Mouse (Mus musculus) naive thymus-derived CD4-positive, alpha-beta T cell, adult 2 months (primary cell): ENCODE results near the gene Gm21762.
A peak's percentile ranks its signal among the peaks of the same experiment; 100 is the strongest.
"Not testable (repeated sequence)": the region's sequence is repeated elsewhere in the genome, so short reads cannot be mapped to it uniquely, and the experiment has no call there.

ENCODE experiments used
- DNase-seq: peaks from one replicate; pipeline ENCODE4 v3.0.0-alpha.2; 2011; ENCODE audit warnings: low read depth

Gene Gm21762

DNA sequence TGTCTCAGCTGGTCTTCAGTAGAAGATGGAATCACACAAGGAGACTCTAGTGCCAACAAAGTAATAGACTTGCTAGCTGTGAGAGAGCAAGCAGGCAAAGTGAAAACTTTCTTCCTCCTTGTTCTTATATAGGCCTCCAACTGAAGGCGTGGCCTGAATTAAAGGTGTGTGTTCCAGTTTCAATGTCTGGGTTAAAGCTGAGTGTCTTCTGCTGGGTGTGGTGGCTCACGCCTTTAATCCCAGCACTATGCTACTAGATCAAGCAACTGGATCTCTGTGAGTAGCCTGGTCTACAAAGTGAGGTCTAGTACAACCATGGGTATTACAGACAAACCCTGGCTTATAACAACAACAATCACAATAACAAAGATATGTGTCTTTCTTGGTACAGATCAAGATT, at the start of gene Gm21762:
Gm21762 (minus strand) TSS at position 101 of the 400 bp plus-strand sequence.
- DNase-seq, result not testable (repeated sequence)

DNA sequence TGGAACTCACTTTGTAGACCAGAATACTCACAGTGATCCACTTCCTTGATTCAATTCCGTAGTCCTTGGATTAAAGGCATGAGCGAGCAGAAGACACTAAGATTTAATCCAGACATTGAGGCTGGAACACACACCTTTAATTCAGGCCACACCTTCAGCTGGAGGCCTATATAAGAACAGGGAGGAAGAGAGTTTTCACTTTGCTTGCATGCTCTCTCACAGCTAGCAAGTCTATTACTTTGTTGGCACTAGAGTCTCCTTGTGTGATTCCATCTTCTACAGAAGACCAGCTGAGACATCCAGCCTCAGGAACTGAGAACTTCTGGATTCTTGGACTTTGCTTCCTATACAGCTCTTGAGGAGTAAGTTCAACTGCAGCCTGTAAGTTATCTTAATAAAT, 47.1 kb upstream of the Gm21762 start, which contains the start of gene AF067061:
AF067061 (plus strand) TSS at position 245 of the 400 bp plus-strand sequence.
- not testable (repeated sequence) for DNase-seq

GRCm38 (mm10) chr13:120259718-120260117, 44.0 kb upstream of the Gm21762 start:
- DNase-seq, result peak; percentile 14

GRCm38 (mm10) chr13:120258817-120259658, 43.3 kb upstream of the Gm21762 start:
- DNase-seq, result peak; percentile 5

DNA sequence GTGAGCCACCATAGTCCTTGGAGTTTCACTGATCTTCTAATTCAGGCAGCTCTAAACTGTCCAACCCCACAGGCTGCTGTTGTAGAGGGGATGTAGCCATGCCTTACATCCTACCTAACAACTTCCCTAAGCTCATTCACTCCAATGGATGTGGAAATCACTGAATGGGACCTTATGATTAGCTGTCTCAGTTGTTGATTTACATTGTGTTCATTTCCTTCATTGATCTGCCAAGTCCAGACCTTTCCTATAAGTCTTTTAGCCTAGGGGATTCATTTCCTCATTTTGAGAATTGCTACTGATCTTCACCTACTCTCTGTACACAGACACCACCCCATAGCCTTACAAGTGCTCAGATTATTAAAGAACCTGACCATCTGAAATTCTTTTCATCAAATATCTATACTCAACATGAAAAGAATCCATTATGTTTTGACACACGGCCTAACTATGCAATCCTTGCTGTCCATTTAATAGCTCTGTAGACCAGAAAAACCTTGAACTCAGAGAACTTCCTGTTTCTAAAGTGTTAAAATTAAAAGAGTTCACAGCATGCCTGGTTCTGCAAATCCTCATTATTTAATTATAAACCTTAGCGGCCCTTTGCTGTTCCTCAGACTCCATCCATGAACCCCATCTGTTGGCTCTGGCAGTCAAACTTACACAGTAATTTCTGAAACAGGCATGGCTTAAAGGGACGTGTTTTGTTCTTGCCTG, 35.6 kb upstream of the Gm21762 start:
- DNase-seq, result not testable (repeated sequence)

GRCm38 (mm10) chr13:120238811-120239210, 23.1 kb upstream of the Gm21762 start, which contains the start of gene Gm21731:
Gene Gm21731 (plus strand): TSS chr13:120239111.
- DNase-seq, result not testable (repeated sequence)

GRCm38 (mm10) chr13:120232447-120233049, 16.8 kb upstream of the Gm21762 start:
- DNase-seq, result peak; percentile 8

DNA sequence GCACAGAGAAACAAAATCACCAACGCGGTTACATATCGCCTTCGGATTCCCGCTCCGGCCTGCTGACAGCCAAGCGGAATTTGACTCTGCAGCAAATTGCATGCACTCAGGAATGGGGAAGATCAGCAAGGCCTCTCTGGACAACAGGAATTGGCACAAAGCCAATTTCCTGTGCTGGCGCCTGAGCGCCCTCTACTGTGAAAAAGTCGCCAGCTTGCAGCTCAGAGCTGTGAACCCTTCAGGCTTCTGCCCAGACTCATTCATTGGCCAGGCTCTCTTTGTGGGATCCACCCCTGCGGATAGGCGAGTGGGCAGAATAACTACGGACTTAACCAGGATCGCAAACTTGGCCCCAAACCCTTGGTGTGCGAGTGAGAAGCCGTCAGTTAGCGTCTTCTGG, 16.1 kb upstream of the Gm21762 start:
- DNase-seq, result not testable (repeated sequence)

DNA sequence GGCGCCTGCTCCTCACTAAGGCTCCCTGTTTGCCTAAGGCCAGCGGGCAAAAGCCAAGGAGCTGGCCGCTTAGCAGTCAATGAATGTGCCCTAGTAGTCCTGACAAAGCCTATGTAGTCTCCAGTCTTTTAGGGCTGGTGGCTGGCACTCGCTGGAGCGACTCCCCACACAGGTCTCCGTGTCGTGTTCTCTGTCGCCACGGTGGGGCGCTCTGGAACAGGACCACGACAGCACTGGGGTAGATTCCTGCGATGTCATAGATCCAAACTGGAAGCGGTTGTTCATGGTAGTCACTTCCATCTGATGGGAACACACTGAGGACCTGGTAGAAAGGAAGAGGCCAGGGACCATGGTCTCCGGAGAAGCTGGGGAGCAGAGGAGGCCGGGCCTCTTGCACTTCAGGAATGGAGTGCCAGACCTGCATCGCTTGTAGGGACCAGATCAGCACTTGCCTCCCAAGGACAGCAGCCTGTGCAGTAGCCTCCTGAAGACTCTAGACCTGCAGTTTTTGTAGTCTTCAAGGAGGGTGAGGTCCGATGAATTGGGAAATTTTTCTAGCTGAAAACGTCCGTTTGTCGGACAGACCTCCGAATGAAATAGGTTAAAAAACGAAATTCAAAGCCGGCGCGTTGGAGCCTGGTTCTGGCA, 7.4 kb upstream of the Gm21762 start:
- DNase-seq, result not testable (repeated sequence)

DNA sequence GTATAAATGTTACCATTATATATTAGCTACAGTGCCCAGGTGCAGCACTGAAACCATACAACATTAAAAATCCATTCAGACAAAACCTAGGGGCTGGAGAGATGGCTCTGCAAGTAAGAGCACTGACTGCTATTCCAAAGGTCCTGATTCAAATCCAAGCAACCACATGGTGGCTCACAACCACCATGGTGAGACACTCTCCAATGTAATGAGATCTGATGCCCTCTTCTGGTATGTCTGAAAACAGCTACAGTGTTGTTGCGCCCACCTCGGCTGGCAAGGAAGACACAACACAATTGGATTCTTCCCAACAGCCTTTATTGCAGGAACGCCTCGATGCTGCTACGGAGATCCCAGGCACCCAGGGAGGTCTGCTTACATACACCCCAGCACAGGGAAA, 5.2 kb upstream of the Gm21762 start:
- peak; percentile 18 for DNase-seq

DNA sequence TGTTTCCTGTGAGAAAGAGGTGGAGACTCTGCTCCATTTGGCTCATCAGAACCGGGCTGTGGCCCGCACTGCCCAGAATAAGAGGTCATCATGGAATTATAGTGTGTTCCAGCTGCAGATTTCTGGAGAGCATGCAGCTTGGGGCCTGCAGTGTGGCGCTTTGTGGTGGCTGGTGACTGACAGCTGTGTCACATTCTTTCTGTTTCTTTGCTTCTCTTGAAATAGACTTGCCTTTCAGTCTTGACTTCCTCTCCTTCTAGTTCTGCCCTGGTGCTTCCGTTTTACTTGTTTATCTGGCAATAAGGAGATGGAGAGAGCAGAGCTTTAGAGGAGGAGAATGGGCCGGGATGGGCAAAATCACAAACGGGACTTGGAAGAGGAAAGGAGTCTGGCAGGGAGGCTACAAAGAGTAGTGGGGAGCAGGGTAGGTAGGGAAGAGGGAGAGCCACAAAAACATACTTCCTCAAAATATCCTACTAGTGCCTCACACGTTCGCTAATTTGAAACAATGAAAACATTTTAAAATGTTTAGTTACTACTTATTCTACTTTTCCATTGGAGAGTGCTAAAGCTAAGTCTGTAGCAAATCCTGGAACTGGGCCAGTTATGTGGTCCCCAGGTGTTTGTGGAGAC, 19.4 kb downstream of the Gm21762 start:
- DNase-seq, result not testable (repeated sequence)

DNA sequence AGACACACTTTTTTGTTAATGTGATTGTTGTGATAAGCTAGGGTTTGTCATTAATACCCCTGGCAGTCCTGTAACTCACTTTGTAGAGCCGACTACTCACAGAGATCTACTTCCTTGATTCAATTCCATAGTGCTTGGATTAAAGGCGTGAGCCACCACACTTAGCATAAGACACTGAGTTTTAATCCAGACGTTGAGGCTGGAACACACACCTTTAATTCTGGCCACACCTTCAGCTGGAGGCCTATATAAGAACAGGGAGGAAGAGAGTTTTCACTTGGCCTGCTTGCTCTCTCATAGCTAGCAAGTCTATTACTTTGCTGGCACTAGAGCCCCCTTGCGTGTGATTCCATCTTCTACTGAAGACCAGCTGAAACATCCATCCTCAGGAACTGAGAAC, 43.6 kb downstream of the Gm21762 start, which contains the start of gene Gm21818:
Gm21818 (plus strand) TSS at position 301 of the 400 bp plus-strand sequence.
- DNase-seq, result not testable (repeated sequence)

DNA sequence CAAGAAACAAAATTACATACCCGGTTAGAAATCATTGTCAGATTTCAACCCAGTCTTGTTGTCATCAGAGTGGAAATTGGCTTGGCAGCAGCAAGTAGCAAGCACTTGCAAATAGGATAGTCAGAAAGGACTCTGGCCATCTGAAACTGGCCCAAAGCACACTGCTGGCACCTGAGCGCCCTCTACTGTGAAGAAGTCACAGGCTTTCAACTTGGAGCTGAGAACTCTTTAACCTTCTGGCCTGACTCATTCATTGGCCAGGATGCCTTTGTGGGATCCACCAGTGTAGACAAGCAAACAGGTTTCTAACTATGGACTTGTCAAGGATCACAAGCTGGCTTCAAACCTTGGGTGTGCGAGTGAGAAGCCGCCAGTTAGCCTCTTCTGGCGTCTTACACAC, 47.4 kb downstream of the Gm21762 start:
- DNase-seq, result not testable (repeated sequence)
